Mouse (Mus musculus) midbrain, embryonic 10.5 days (tissue): ENCODE measurements around the gene Hormad1. TPM values are rescaled to one million over a fixed set of nuclear protein-coding genes. Genes with fewer than 3 reads are reported as not detected.
"Not testable (repeated sequence)": the region's sequence is repeated elsewhere in the genome, so short reads cannot be mapped to it uniquely, and the experiment has no call there.

ENCODE experiments used
- DNase-seq: peaks from one replicate; pipeline ENCODE4 v3.0.0-alpha.2; 2017; ENCODE audit warnings: low spot score
- H3K27ac ChIP-seq: fragments of 300-500 bp; sonication (generic); replicated peaks from 2 replicates; pipeline ENCODE4 v1.5.1; 2016; ENCODE audit warnings: mild to moderate bottlenecking
- H3K27me3 ChIP-seq: fragments of 300-500 bp; sonication (generic); 2 replicates; pipeline ENCODE4 v1.6.1; 2016; ENCODE audit warnings: low read depth, mild to moderate bottlenecking; ENCODE audit not compliant: poor library complexity, severe bottlenecking
- H3K36me3 ChIP-seq: fragments of 300-500 bp; sonication (generic); 2 replicates; pipeline ENCODE4 v1.6.1; 2016; ENCODE audit warnings: mild to moderate bottlenecking, moderate library complexity
- H3K4me1 ChIP-seq: fragments of 300-500 bp; sonication (generic); 2 replicates; pipeline ENCODE4 v1.6.1; 2016
- H3K4me3 ChIP-seq: fragments of 300-500 bp; sonication (generic); 2 replicates; pipeline ENCODE4 v1.5.1; 2016; ENCODE audit warnings: mild to moderate bottlenecking, moderate library complexity
- H3K9me3 ChIP-seq: fragments of 300-500 bp; sonication (generic); replicated peaks from 2 replicates; pipeline ENCODE4 v1.6.1; 2016; ENCODE audit warnings: mild to moderate bottlenecking
- WGBS: fragments of 180-500 bp; shearing (Covaris S2); methylation state at CpG from one replicate; pipeline ENCODE4 v1.1.7; 2016; 5-methylcytosine and 5-hydroxymethylcytosine counted together
- polyA plus RNA-seq: library from polyadenylated mRNA; unstranded; fragments of >200 nt; fragmentation: Nextera tagmentation; extraction: Ambion mirVana; gene quantifications from 2 replicates; pipeline ENCODE4 v1.2.1, GENCODE M21; 2016

Gene Hormad1
- polyA plus RNA-seq, 1 experiment from 2014 or later: not detected

- WGBS: 51% methylated on average over 8 of the region's 8 CpGs
- peak overlapping the region; percentile 73 for H3K27ac ChIP-seq
Measured at GRCm38 (mm10) chr3:95587754-95588603, 28.5 kb downstream of the Hormad1 start.

GRCm38 (mm10) chr3:95588604-95589086 lies 29.2 kb downstream of the Hormad1 start, which contains the start of gene Golph3l:
Gene Golph3l, plus strand, starts transcription at chr3:95588934.
- H3K27me3 ChIP-seq: no peaks in the 10 kb centered on the region
- peak within 1 kb of the TSS; percentile 83 for H3K27ac ChIP-seq

More at GRCm38 (mm10) chr3:95587754-95588603, 28.5 kb downstream of the Hormad1 start:
- Histone ChIP-seq H3K4me1 (peaks cover 17% of the 10 kb centered on the region), H3K27me3 (no peaks in the 10 kb centered on the region), H3K36me3 (peaks cover 25% of the 10 kb centered on the region), H3K9me3 (no peaks in the 10 kb centered on the region), H3K4me3 (peak overlapping the region; percentile 82)
- no peak for DNase-seq

DNA sequence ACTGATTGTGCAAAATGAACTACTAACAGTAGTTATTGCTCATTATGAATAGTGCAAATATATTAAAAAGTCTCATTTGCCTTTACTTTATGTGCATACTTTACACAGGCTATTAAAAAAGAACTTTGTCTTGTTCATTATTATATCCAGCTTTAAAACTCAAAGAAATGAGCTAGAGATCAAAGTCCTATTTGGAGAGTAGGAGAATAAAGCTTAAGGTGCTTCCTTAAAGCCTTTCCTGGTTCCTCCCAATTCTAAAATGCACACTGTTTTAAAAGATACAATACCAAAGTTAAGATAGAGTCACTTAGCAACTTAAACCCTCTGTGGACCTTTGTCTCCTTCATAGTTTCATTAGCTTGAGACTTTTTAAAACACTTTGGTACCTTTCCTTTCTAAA lies 39.3 kb downstream of the Hormad1 start:
- Histone ChIP-seq H3K4me3 (no peak overlapping the region), H3K27ac (no peak overlapping the region), H3K27me3 (no peaks in the 10 kb centered on the region), H3K36me3 (peaks cover 45% of the 10 kb centered on the region), H3K4me1 (no peaks in the 10 kb centered on the region), H3K9me3 (no peaks in the 10 kb centered on the region)
- no peak for DNase-seq

More at GRCm38 (mm10) chr3:95588604-95589086, 29.2 kb downstream of the Hormad1 start, which contains the start of gene Golph3l:
- WGBS: under 1% methylated on average over 12 of the region's 12 CpGs
- H3K4me1 ChIP-seq: peaks cover 17% of the 10 kb centered on the region
- peaks cover 32% of the 10 kb centered on the region for H3K36me3 ChIP-seq
- no peaks in the 10 kb centered on the region for H3K9me3 ChIP-seq
- peak within 1 kb of the TSS; percentile 82 for H3K4me3 ChIP-seq
- DNase-seq: peak; percentile 91

GRCm38 (mm10) chr3:95601287-95601686 lies 41.8 kb downstream of the Hormad1 start:
- H3K9me3 ChIP-seq: no peaks in the 10 kb centered on the region
- no peaks in the 10 kb centered on the region for H3K27me3 ChIP-seq
- no peaks in the 10 kb centered on the region for H3K4me1 ChIP-seq
- 94% methylated on average over 3 of the region's 3 CpGs for WGBS
- H3K4me3 ChIP-seq: no peak overlapping the region
- no peak for DNase-seq
- H3K36me3 ChIP-seq: peaks cover 28% of the 10 kb centered on the region
- no peak overlapping the region for H3K27ac ChIP-seq

GRCm38 (mm10) chr3:95606096-95606495 lies 46.6 kb downstream of the Hormad1 start:
- H3K36me3 ChIP-seq: peaks cover 41% of the 10 kb centered on the region
- no peaks in the 10 kb centered on the region for H3K9me3 ChIP-seq
- H3K27ac ChIP-seq: no peak overlapping the region
- H3K4me3 ChIP-seq: no peak overlapping the region
- no peaks in the 10 kb centered on the region for H3K4me1 ChIP-seq
- H3K27me3 ChIP-seq: no peaks in the 10 kb centered on the region
- no peak for DNase-seq
- WGBS: 90% methylated on average over 3 of the region's 3 CpGs

DNA sequence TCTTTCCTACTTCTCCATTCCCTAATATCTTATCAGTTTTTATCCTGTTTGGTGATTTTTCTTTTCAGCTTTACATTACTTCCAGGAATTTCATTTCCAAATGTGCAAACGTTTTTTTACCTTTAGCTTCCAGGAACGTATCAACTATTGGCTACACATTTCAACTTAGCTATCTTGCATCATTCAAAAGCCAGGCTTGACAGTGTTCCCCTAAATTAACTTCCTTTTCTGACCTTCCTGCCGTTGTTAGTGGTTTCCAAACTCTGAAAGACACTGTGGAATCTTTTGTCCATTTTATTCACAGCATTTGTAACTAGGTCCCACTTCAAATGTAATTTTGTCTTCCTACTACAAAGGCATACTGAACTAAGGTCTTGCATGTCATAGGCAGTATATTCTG lies 49.7 kb downstream of the Hormad1 start:
- no peak for DNase-seq
- H3K27ac ChIP-seq: no peak overlapping the region
- H3K36me3 ChIP-seq: peaks cover 48% of the 10 kb centered on the region

GRCm38 (mm10) chr3:95613996-95614395 lies 54.5 kb downstream of the Hormad1 start:
- no peaks in the 10 kb centered on the region for H3K27me3 ChIP-seq
- WGBS: 96% methylated on average over 1 of the region's 1 CpGs
- no peak overlapping the region for H3K4me3 ChIP-seq
- H3K4me1 ChIP-seq: no peaks in the 10 kb centered on the region
- DNase-seq: no peak
- peaks cover 61% of the 10 kb centered on the region for H3K36me3 ChIP-seq
- H3K27ac ChIP-seq: no peak overlapping the region
- H3K9me3 ChIP-seq: no peaks in the 10 kb centered on the region

More for the DNA sequence above, 49.7 kb downstream of the Hormad1 start:
- Histone ChIP-seq H3K27me3 (no peaks in the 10 kb centered on the region), H3K4me3 (no peak overlapping the region), H3K4me1 (no peaks in the 10 kb centered on the region), H3K9me3 (no peaks in the 10 kb centered on the region)
- WGBS: 79% methylated on average over 3 of the region's 3 CpGs

GRCm38 (mm10) chr3:95618511-95618910 lies 59.0 kb downstream of the Hormad1 start:
- H3K27me3 ChIP-seq: no peaks in the 10 kb centered on the region
- WGBS: 88% methylated on average over 1 of the region's 1 CpGs
- no peak overlapping the region for H3K4me3 ChIP-seq
- H3K36me3 ChIP-seq: peaks cover 56% of the 10 kb centered on the region
- DNase-seq: no peak
- no peak overlapping the region for H3K27ac ChIP-seq
- peaks cover 5% of the 10 kb centered on the region for H3K4me1 ChIP-seq
- H3K9me3 ChIP-seq: no peaks in the 10 kb centered on the region

DNA sequence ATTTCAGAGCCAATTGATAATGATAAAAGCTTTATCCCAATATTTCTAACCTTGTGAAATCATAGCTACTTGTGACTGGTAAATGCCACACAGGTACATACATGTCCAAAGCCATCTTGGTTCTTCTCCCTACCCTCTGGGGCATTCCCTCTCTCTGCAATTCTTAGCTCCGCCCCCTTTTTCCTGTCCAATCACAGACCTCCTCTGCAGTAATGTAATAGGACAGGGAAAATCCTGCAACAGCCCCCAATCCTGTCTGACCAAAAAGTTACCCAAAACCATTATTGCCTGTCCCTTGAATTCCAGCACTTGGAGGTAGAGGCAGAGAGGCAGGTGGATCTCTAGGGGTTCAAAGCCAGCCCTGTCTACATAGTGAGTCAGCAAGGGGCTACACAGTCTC lies 61.8 kb downstream of the Hormad1 start:
- H3K27ac ChIP-seq: no peak overlapping the region
- DNase-seq: no peak
- H3K9me3 ChIP-seq: no peaks in the 10 kb centered on the region
- H3K4me1 ChIP-seq: peaks cover 22% of the 10 kb centered on the region
- H3K4me3 ChIP-seq: no peak overlapping the region
- H3K27me3 ChIP-seq: no peaks in the 10 kb centered on the region
- 82% methylated on average over 1 of the region's 1 CpGs for WGBS
- H3K36me3 ChIP-seq: peaks cover 42% of the 10 kb centered on the region

GRCm38 (mm10) chr3:95622421-95622820 lies 62.9 kb downstream of the Hormad1 start:
- peaks cover 42% of the 10 kb centered on the region for H3K36me3 ChIP-seq
- not testable (repeated sequence) for H3K4me3 ChIP-seq, H3K27me3 ChIP-seq, H3K9me3 ChIP-seq, DNase-seq, H3K27ac ChIP-seq
- H3K4me1 ChIP-seq: peaks cover 30% of the 10 kb centered on the region
- WGBS: 94% methylated on average over 20 of the region's 20 CpGs

GRCm38 (mm10) chr3:95623551-95623950 lies 64.1 kb downstream of the Hormad1 start:
- Histone ChIP-seq H3K27me3 (no peaks in the 10 kb centered on the region), H3K4me1 (peaks cover 30% of the 10 kb centered on the region), H3K9me3 (no peaks in the 10 kb centered on the region), H3K4me3 (0 out of 2 replicates have a peak overlapping the region, but pooled peaks have one; percentile 14), H3K27ac (peak overlapping the region; percentile 94), H3K36me3 (peaks cover 42% of the 10 kb centered on the region)
- WGBS: 64% methylated on average over 2 of the region's 2 CpGs
- no peak for DNase-seq

DNA sequence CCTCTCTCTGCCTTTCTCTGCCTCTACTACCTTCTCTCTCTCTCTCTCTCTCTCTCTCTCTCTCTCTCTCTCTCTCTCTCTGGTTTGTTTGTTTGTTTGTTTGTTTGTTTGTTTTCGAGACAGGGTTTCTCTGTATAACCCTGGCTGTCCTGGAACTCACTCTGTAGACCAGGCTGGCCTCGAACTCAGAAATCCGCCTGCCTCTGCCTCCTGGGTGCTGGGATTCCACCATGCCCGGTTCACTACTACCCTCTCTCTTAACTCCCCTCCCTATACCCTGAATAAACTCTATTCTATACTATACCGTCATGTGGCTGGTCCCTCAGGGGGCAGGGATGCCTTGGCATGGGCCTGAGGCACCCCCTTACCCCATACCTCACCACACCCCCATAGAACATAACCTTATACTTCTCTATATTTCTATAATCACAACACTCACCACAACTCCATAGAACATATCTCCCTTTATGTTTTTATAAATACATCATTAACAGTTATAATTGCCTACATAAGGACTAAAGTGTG lies 64.6 kb downstream of the Hormad1 start:
- not testable (repeated sequence) for DNase-seq, H3K27me3 ChIP-seq, H3K9me3 ChIP-seq
- Histone ChIP-seq H3K27ac (peak overlapping the region; percentile 94), H3K4me3 (peak overlapping the region; percentile 71), H3K36me3 (peaks cover 43% of the 10 kb centered on the region), H3K4me1 (peaks cover 30% of the 10 kb centered on the region)
- WGBS: 70% methylated on average over 5 of the region's 5 CpGs
